Mouse (Mus musculus) brown adipose tissue, adult 24 weeks (tissue): ENCODE measurements around the gene Dpp8. TPM values are rescaled to one million over a fixed set of nuclear protein-coding genes. Genes with fewer than 3 reads are reported as not detected.
"Not testable (repeated sequence)": the region's sequence is repeated elsewhere in the genome, so short reads cannot be mapped to it uniquely, and the experiment has no call there.

ENCODE experiments used
- H3K27ac ChIP-seq: fragments of 200-500 bp; replicated peaks from 2 replicates; pipeline ENCODE4 v1.5.1; 2012; ENCODE audit warnings: low read depth, mild to moderate bottlenecking, low read length
- H3K4me1 ChIP-seq: fragments of 200-500 bp; 2 replicates; pipeline ENCODE4 v1.6.1; 2012; ENCODE audit warnings: low read length, mixed read lengths; ENCODE audit not compliant: control insufficient read depth, insufficient read depth, insufficient read length
- H3K4me3 ChIP-seq: fragments of 200-500 bp; 2 replicates; pipeline ENCODE4 v1.5.1; 2012; ENCODE audit warnings: low read depth, mild to moderate bottlenecking, low read length, moderate library complexity; ENCODE audit not compliant: insufficient read depth
- polyA plus RNA-seq: library from polyadenylated mRNA; stranded (reverse); fragments of >200 nt; gene quantifications from 2 replicates; pipeline ENCODE4 v1.2.4, GENCODE M21; 2012; ENCODE audit not compliant: missing spikeins, insufficient read depth, insufficient read length

Gene Dpp8
- polyA plus RNA-seq, 1 experiment = 55.5 TPM

- Histone ChIP-seq H3K4me3 (no peak overlapping the region), H3K27ac (no peak overlapping the region), H3K4me1 (peaks cover 8% of the 10 kb centered on the region)
Measured at GRCm38 (mm10) chr9:65017896-65018295, 14.3 kb upstream of the Dpp8 start.

GRCm38 (mm10) chr9:65018588-65019121, 13.6 kb upstream of the Dpp8 start:
- H3K4me1 ChIP-seq = peaks cover 8% of the 10 kb centered on the region
- no peak overlapping the region for H3K27ac ChIP-seq
- H3K4me3 ChIP-seq = no peak overlapping the region

GRCm38 (mm10) chr9:65019146-65019545, 13.1 kb upstream of the Dpp8 start:
- H3K4me3 ChIP-seq = no peak overlapping the region
- no peak overlapping the region for H3K27ac ChIP-seq
- H3K4me1 ChIP-seq = peaks cover 8% of the 10 kb centered on the region

- Histone ChIP-seq H3K4me3 (no peak overlapping the region), H3K27ac (no peak overlapping the region), H3K4me1 (peaks cover 8% of the 10 kb centered on the region)
Measured at GRCm38 (mm10) chr9:65020128-65020527, 12.1 kb upstream of the Dpp8 start.

GRCm38 (mm10) chr9:65020991-65021886, 11.0 kb upstream of the Dpp8 start, which contains the start of gene Hacd3:
TSS of gene Hacd3 (minus strand) at chr9:65021693.
- peak within 1 kb of the TSS; percentile 88 for H3K27ac ChIP-seq
- H3K4me1 ChIP-seq = peaks cover 5% of the 10 kb centered on the region
- peak within 1 kb of the TSS; percentile 97 for H3K4me3 ChIP-seq

- Histone ChIP-seq H3K27ac (peak overlapping the region; percentile 88), H3K4me3 (peak overlapping the region; percentile 64), H3K4me1 (peaks cover 3% of the 10 kb centered on the region; the same call in 1 of the 2 replicates)
Measured at GRCm38 (mm10) chr9:65021887-65022579, 10.2 kb upstream of the Dpp8 start.

- H3K4me3 ChIP-seq = no peak overlapping the region
- no peak overlapping the region for H3K27ac ChIP-seq
- peaks cover 3% of the 10 kb centered on the region; the same call in 1 of the 2 replicates for H3K4me1 ChIP-seq
Measured at GRCm38 (mm10) chr9:65022580-65023135, 9.6 kb upstream of the Dpp8 start.

GRCm38 (mm10) chr9:65023447-65023846, 8.8 kb upstream of the Dpp8 start:
- H3K4me1 ChIP-seq = peaks cover 3% of the 10 kb centered on the region; the same call in 1 of the 2 replicates
- no peak overlapping the region for H3K4me3 ChIP-seq
- H3K27ac ChIP-seq = no peak overlapping the region

GRCm38 (mm10) chr9:65027241-65027640, 5.0 kb upstream of the Dpp8 start:
- Histone ChIP-seq H3K4me1 (no peaks in the 10 kb centered on the region), H3K4me3 (no peak overlapping the region), H3K27ac (no peak overlapping the region)

- Histone ChIP-seq H3K4me1 (no peaks in the 10 kb centered on the region; the same call in 1 of the 2 replicates), H3K27ac (no peak overlapping the region), H3K4me3 (no peak overlapping the region)
Measured at GRCm38 (mm10) chr9:65028313-65028712, 3.9 kb upstream of the Dpp8 start.

GRCm38 (mm10) chr9:65031355-65031754, 859 bp upstream of the Dpp8 start:
- not testable (repeated sequence) for H3K27ac ChIP-seq, H3K4me1 ChIP-seq, H3K4me3 ChIP-seq

- H3K27ac ChIP-seq = peak overlapping the region; percentile 45
- peak overlapping the region; percentile 27; the same call in 1 of the 2 replicates for H3K4me3 ChIP-seq
- peaks cover 5% of the 10 kb centered on the region for H3K4me1 ChIP-seq
Measured at GRCm38 (mm10) chr9:65031894-65032268, 333 bp upstream of the Dpp8 start.

GRCm38 (mm10) chr9:65036456-65036855, 4.2 kb downstream of the Dpp8 start:
- H3K27ac ChIP-seq = no peak overlapping the region
- peaks cover 7% of the 10 kb centered on the region for H3K4me1 ChIP-seq
- H3K4me3 ChIP-seq = no peak overlapping the region

- Histone ChIP-seq H3K4me3 (no peak overlapping the region), H3K27ac (peak overlapping the region; percentile 45), H3K4me1 (peaks cover 7% of the 10 kb centered on the region)
Measured at GRCm38 (mm10) chr9:65036861-65037260, 4.6 kb downstream of the Dpp8 start.

- Histone ChIP-seq H3K4me1 (peaks cover 4% of the 10 kb centered on the region), H3K4me3 (no peak overlapping the region), H3K27ac (no peak overlapping the region)
Measured at GRCm38 (mm10) chr9:65041430-65041829, 9.2 kb downstream of the Dpp8 start.
